Mouse (Mus musculus): ENCODE measurements around the gene Fetub. TPM values are rescaled to one million over a fixed set of nuclear protein-coding genes. Genes with fewer than 3 reads are reported as not detected.

Gene Fetub
- polyA plus RNA-seq, 1 experiment from 2014 or later: not detected

Other genes with a start within 250 kb of the Fetub start
- gene Crygs, start 106.8 kb upstream of the Fetub start, polyA plus RNA-seq (2015; fragmentation: Nextera tagmentation; extraction: Ambion mirVana): not detected in 2 replicates
- gene Tbccd1, start 60.7 kb upstream of the Fetub start, polyA plus RNA-seq (2015; fragmentation: Nextera tagmentation; extraction: Ambion mirVana): 15.3 and 19.0 TPM in 2 replicates
- 86.1 and 86.2 TPM in 2 replicates for gene Dnajb11, start 60.5 kb upstream of the Fetub start, polyA plus RNA-seq (2015; fragmentation: Nextera tagmentation; extraction: Ambion mirVana)
- 7.5 and 19.6 TPM in 2 replicates for gene Ahsg, start 27.1 kb upstream of the Fetub start, polyA plus RNA-seq (2015; fragmentation: Nextera tagmentation; extraction: Ambion mirVana)
- not detected in 2 replicates for gene Hrg, start 32.7 kb downstream of the Fetub start, polyA plus RNA-seq (2015; fragmentation: Nextera tagmentation; extraction: Ambion mirVana)
- 0.08 and 0.19 TPM in 2 replicates for gene Kng2, start 111.1 kb downstream of the Fetub start, polyA plus RNA-seq (2015; fragmentation: Nextera tagmentation; extraction: Ambion mirVana)
- 0.54 and 4.3 TPM in 2 replicates for gene Kng1, start 139.5 kb downstream of the Fetub start, polyA plus RNA-seq (2015; fragmentation: Nextera tagmentation; extraction: Ambion mirVana)
- gene Eif4a2, start 189.1 kb downstream of the Fetub start, polyA plus RNA-seq (2015; fragmentation: Nextera tagmentation; extraction: Ambion mirVana): 155 and 160 TPM in 2 replicates
- gene Rfc4, start 209.4 kb downstream of the Fetub start, polyA plus RNA-seq (2015; fragmentation: Nextera tagmentation; extraction: Ambion mirVana): 71.6 and 74.4 TPM in 2 replicates
- 0.10 TPM in 1 of 2 replicates, not detected in the other for gene Adipoq, start 228.2 kb downstream of the Fetub start, polyA plus RNA-seq (2015; fragmentation: Nextera tagmentation; extraction: Ambion mirVana)

All from heart, embryonic 15.5 days (tissue).